Mouse (Mus musculus) bone marrow macrophage, adult 2 months (primary cell): Measurements from ENCODE around the gene Cse1l.

Source experiments
- CTCF ChIP-seq: IDR thresholded peaks from 2 replicates; pipeline ENCODE4 v1.5.1; 2012; ENCODE audit warnings: low read depth, mild to moderate bottlenecking, low read length, moderate library complexity
- POLR2A ChIP-seq: IDR thresholded peaks from 2 replicates; pipeline ENCODE4 v1.6.1; 2012; ENCODE audit warnings: mild to moderate bottlenecking, low read depth, low read length, borderline replicate concordance

DNA sequence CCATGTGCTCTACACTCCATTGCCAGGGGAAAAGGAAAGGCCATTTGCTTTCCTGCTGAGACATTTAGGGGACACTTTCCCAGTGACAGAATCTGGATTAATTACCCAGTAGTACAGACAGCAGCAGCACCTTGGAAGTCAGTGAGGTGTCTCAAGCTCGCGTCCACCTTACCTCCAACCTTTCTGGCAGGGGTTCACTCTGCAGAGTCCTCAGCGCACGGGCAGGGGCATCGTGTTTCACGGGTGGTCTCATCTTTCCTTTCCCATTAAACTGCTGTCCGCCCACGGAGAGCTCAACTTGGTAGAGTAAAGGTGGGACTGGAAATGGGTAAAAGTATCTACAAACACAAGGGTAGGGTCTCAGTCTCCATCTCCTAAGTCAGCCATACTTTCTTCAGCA lies 57.4 kb downstream of the Cse1l start:
- TF ChIP-seq CTCF, result no peak
- TF ChIP-seq POLR2A, result no peak
